Mouse (Mus musculus): ENCODE measurements around the gene Prune2. TPM values are rescaled to one million over a fixed set of nuclear protein-coding genes. Genes with fewer than 3 reads are reported as not detected.

Prune2 gene
- polyA plus RNA-seq, 1 experiment, result 1.5 TPM

- TF ChIP-seq POLR2A (IDR thresholded peaks at IDR 0.05; ENCODE audit: borderline replicate concordance, extremely low read depth, low read depth, low read length) (no peak), CTCF (IDR thresholded peaks at IDR 0.05; ENCODE audit: insufficient read depth, low read length) (0 out of 2 replicates have a peak, but pooled peaks have one; percentile 6)
- peak; percentile 10 for DNase-seq
- Histone ChIP-seq H3K4me3 (replicated peaks; ENCODE audit: extremely low read depth, low read depth, low read length) (no peak overlapping the region), H3K4me1 (ENCODE audit: control insufficient read depth, insufficient read depth, low read length) (no peaks in the 10 kb centered on the region)
- WGBS, result 42% methylated on average over 5 of the region's 5 CpGs
Measured at GRCm38 (mm10) chr19:16984897-16985296, 29.0 kb downstream of the Prune2 start.

GRCm38 (mm10) chr19:16987984-16988383 lies 32.1 kb downstream of the Prune2 start:
- TF ChIP-seq POLR2A (IDR thresholded peaks at IDR 0.05; ENCODE audit: borderline replicate concordance, extremely low read depth, low read depth, low read length) (no peak), CTCF (IDR thresholded peaks at IDR 0.05; ENCODE audit: insufficient read depth, low read length) (no peak)
- WGBS, result 73% methylated on average over 11 of the region's 11 CpGs
- no peak for DNase-seq
- Histone ChIP-seq H3K4me1 (ENCODE audit: control insufficient read depth, insufficient read depth, low read length) (no peaks in the 10 kb centered on the region), H3K4me3 (replicated peaks; ENCODE audit: extremely low read depth, low read depth, low read length) (no peak overlapping the region)

GRCm38 (mm10) chr19:16992151-16992550 lies 36.2 kb downstream of the Prune2 start:
- DNase-seq, result no peak
- no peak for TF ChIP-seq POLR2A (IDR thresholded peaks at IDR 0.05; ENCODE audit: borderline replicate concordance, extremely low read depth, low read depth, low read length)
- no peak for TF ChIP-seq CTCF (IDR thresholded peaks at IDR 0.05; ENCODE audit: insufficient read depth, low read length)
- WGBS, result 57% methylated on average over 4 of the region's 4 CpGs
- no peak overlapping the region for H3K4me3 ChIP-seq (replicated peaks; ENCODE audit: extremely low read depth, low read depth, low read length)
- no peaks in the 10 kb centered on the region for H3K4me1 ChIP-seq (ENCODE audit: control insufficient read depth, insufficient read depth, low read length)

- TF ChIP-seq CTCF (IDR thresholded peaks at IDR 0.05; ENCODE audit: insufficient read depth, low read length) (no peak), POLR2A (IDR thresholded peaks at IDR 0.05; ENCODE audit: borderline replicate concordance, extremely low read depth, low read depth, low read length) (no peak)
- DNase-seq, result no peak
- no peaks in the 10 kb centered on the region for H3K4me1 ChIP-seq (ENCODE audit: control insufficient read depth, insufficient read depth, low read length)
- 71% methylated on average over 8 of the region's 8 CpGs for WGBS
- H3K4me3 ChIP-seq (replicated peaks; ENCODE audit: extremely low read depth, low read depth, low read length), result no peak overlapping the region
Measured at GRCm38 (mm10) chr19:16994260-16994659, 38.3 kb downstream of the Prune2 start.

- DNase-seq, result no peak
- no peak overlapping the region for H3K4me3 ChIP-seq (replicated peaks; ENCODE audit: extremely low read depth, low read depth, low read length)
- WGBS, result 55% methylated on average over 7 of the region's 7 CpGs
- no peak for TF ChIP-seq POLR2A (IDR thresholded peaks at IDR 0.05; ENCODE audit: borderline replicate concordance, extremely low read depth, low read depth, low read length)
- TF ChIP-seq CTCF (IDR thresholded peaks at IDR 0.05; ENCODE audit: insufficient read depth, low read length), result no peak
- no peaks in the 10 kb centered on the region for H3K4me1 ChIP-seq (ENCODE audit: control insufficient read depth, insufficient read depth, low read length)
Measured at GRCm38 (mm10) chr19:16997915-16998314, 42.0 kb downstream of the Prune2 start.

GRCm38 (mm10) chr19:17006220-17006907 lies 50.4 kb downstream of the Prune2 start:
- TF ChIP-seq CTCF (IDR thresholded peaks at IDR 0.05; ENCODE audit: insufficient read depth, low read length), result no peak
- TF ChIP-seq POLR2A (IDR thresholded peaks at IDR 0.05; ENCODE audit: borderline replicate concordance, extremely low read depth, low read depth, low read length), result no peak
- 54% methylated on average over 17 of the region's 17 CpGs for WGBS
- no peaks in the 10 kb centered on the region for H3K4me1 ChIP-seq (ENCODE audit: control insufficient read depth, insufficient read depth, low read length)
- no peak overlapping the region for H3K4me3 ChIP-seq (replicated peaks; ENCODE audit: extremely low read depth, low read depth, low read length)
- DNase-seq, result no peak

- Histone ChIP-seq H3K4me3 (replicated peaks; ENCODE audit: extremely low read depth, low read depth, low read length) (no peak overlapping the region), H3K4me1 (ENCODE audit: control insufficient read depth, insufficient read depth, low read length) (no peaks in the 10 kb centered on the region)
- DNase-seq, result peak; percentile 72
- no peak for TF ChIP-seq CTCF (IDR thresholded peaks at IDR 0.05; ENCODE audit: insufficient read depth, low read length)
- no peak for TF ChIP-seq POLR2A (IDR thresholded peaks at IDR 0.05; ENCODE audit: borderline replicate concordance, extremely low read depth, low read depth, low read length)
- WGBS, result 7% methylated on average over 6 of the region's 6 CpGs
Measured at GRCm38 (mm10) chr19:17011261-17011995, 55.5 kb downstream of the Prune2 start.

GRCm38 (mm10) chr19:17013085-17013484 lies 57.2 kb downstream of the Prune2 start:
- no peak overlapping the region for H3K4me3 ChIP-seq (replicated peaks; ENCODE audit: extremely low read depth, low read depth, low read length)
- TF ChIP-seq CTCF (IDR thresholded peaks at IDR 0.05; ENCODE audit: insufficient read depth, low read length), result no peak
- no peak for TF ChIP-seq POLR2A (IDR thresholded peaks at IDR 0.05; ENCODE audit: borderline replicate concordance, extremely low read depth, low read depth, low read length)
- DNase-seq, result no peak
- 76% methylated on average over 2 of the region's 2 CpGs for WGBS
- H3K4me1 ChIP-seq (ENCODE audit: control insufficient read depth, insufficient read depth, low read length), result no peaks in the 10 kb centered on the region

GRCm38 (mm10) chr19:17014337-17015124 lies 58.6 kb downstream of the Prune2 start:
- H3K4me3 ChIP-seq (replicated peaks; ENCODE audit: extremely low read depth, low read depth, low read length), result no peak overlapping the region
- DNase-seq, result no peak
- TF ChIP-seq CTCF (IDR thresholded peaks at IDR 0.05; ENCODE audit: insufficient read depth, low read length) (no peak), POLR2A (IDR thresholded peaks at IDR 0.05; ENCODE audit: borderline replicate concordance, extremely low read depth, low read depth, low read length) (no peak)
- WGBS, result 52% methylated on average over 10 of the region's 10 CpGs
- no peaks in the 10 kb centered on the region for H3K4me1 ChIP-seq (ENCODE audit: control insufficient read depth, insufficient read depth, low read length)
